Mouse (Mus musculus) liver, embryonic 18 days (tissue): ENCODE measurements around the gene Uox. TPM values are rescaled to one million over a fixed set of nuclear protein-coding genes. Genes with fewer than 3 reads are reported as not detected.

Experiments
- polyA plus RNA-seq: library from polyadenylated mRNA; depleted of rRNA; stranded (reverse); fragments of >200 nt; gene quantifications from 2 replicates; pipeline ENCODE4 v1.2.3, GENCODE M21; 2012; rRNA removed

The Uox gene
- polyA plus RNA-seq, result 651 and 835 TPM in 2 replicates

DNA sequence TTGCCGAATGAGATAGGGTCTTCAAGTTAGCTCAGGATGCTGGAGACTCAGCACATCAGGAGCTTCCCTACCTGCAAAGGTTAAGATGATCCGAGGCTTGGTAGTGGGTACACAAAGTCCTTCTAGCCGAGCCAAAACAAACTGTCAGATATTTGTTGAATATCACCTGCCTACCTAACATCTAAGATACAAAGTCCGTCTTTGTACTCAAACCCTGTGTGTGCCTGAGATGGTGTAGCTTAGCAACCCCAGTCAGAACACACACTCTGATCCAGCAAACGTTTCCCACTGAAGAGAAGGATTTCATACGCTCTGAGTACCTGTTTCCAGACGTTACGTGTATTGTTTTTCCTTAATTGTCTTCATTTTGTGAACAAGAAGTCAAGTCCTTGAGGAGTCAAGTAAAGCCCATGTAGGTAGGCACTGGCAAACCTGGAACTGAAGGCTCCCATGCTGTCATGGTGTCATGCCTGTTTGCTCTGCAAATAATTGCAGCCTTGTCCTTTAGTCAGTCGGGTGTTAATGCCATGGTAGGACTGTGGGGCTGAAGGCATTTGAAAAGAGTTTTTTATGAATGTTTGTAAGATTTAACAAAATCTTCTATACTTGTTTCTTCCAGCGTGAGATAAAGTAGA is at the start of gene Uox:
Uox (plus strand) TSS at position 279 of the 635 bp plus-strand sequence.

GRCm38 (mm10) chr3:146520798-146521651 is 49.2 kb upstream of the Uox start, which contains the start of gene Rpf1:
TSS of gene Rpf1 (minus strand) at chr3:146521429.

GRCm38 (mm10) chr3:146615496-146615895 is 45.3 kb downstream of the Uox start, which contains the start of gene Dnase2b:
TSS of gene Dnase2b (minus strand) at chr3:146615596.

DNA sequence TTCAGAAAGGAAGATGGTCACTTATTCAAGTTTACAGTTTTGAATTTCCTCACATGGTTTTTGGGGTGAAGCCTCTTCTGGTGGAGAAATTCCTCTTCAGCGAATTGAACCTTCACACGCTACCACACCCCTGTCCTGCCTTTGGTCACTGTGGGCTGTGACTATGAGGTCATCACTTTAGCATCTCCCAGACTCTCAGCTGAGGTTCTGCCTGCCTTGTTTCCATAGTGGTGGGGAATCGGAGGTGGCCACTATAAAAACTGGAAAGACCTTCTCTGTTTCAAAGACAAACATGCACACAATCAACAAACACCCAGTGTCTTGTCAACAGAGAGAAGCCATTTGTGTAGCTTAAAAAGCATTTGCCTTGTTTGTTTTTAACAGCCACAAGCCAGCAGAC is 81.0 kb downstream of the Uox start, which contains the start of gene 4930503B20Rik:
4930503B20Rik (minus strand) TSS at position 101 of the 400 bp plus-strand sequence.

Other genes starting within 250 kb of the Uox start
- gene Ssx2ip, start 165.8 kb upstream of the Uox start, polyA plus RNA-seq, result 10.5 and 11.0 TPM in 2 replicates
- 3.5 and 3.6 TPM in 2 replicates for gene Ctbs, start 120.6 kb upstream of the Uox start, polyA plus RNA-seq
- 1.1 TPM in 2 replicates for gene Spata1, start 70.7 kb upstream of the Uox start, polyA plus RNA-seq
- 203 and 214 TPM in 2 replicates for gene Gng5, start 70.6 kb upstream of the Uox start, polyA plus RNA-seq
- gene Rpf1, start 49.0 kb upstream of the Uox start, polyA plus RNA-seq, result 16.8 and 17.7 TPM in 2 replicates
- gene Dnase2b, start 45.2 kb downstream of the Uox start, polyA plus RNA-seq, result 6.0 and 6.2 TPM in 2 replicates
- not detected in 2 replicates for gene 4930503B20Rik, start 80.9 kb downstream of the Uox start, polyA plus RNA-seq
- 0.06 and 0.19 TPM in 2 replicates for gene Samd13, start 115.2 kb downstream of the Uox start, polyA plus RNA-seq
- 6.9 and 7.7 TPM in 2 replicates for gene Prkacb, start 242.6 kb downstream of the Uox start, polyA plus RNA-seq